Mouse (Mus musculus) E14TG2a.4 (cell line): ENCODE measurements around the gene Gad1.

Source experiments
- CTCF ChIP-seq: conservative IDR thresholded peaks from 2 replicates; pipeline ENCODE4 v1.5.1; 2014; ENCODE audit warnings: low read length
- POU5F1 ChIP-seq: IDR thresholded peaks from 2 replicates; pipeline ENCODE4 v1.6.1; 2014; ENCODE audit warnings: low read length, borderline replicate concordance

- TF ChIP-seq CTCF, result no peak
- TF ChIP-seq POU5F1, result no peak
Observed at GRCm38 (mm10) chr2:70565651-70566602, 13.1 kb downstream of the Gad1 start.
